Mouse (Mus musculus): ENCODE data around the gene Pax7.
A peak's percentile ranks its signal among the peaks of the same experiment; 100 is the strongest.

Gene Pax7

DNA sequence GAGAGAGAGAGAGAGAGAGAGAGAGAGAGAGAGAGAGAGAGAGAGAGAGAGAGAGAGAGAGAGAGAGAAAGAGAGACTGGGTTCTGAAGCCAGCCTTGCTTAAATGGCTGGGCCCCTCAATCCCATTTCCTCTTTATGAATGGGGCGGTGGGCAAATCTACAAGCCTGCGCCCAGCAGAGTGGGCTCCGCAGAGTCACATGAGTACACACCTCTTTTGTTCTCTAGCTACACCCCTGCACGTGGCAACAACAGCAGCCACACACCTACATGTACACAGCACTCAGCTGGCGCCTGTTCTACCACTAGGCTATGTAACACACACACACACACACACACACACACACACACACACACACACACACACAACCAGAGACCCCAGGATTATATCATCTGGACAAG, 21.9 kb downstream of the Pax7 start:
- DNase-seq (ENCODE audit: low read depth): no peak

DNA sequence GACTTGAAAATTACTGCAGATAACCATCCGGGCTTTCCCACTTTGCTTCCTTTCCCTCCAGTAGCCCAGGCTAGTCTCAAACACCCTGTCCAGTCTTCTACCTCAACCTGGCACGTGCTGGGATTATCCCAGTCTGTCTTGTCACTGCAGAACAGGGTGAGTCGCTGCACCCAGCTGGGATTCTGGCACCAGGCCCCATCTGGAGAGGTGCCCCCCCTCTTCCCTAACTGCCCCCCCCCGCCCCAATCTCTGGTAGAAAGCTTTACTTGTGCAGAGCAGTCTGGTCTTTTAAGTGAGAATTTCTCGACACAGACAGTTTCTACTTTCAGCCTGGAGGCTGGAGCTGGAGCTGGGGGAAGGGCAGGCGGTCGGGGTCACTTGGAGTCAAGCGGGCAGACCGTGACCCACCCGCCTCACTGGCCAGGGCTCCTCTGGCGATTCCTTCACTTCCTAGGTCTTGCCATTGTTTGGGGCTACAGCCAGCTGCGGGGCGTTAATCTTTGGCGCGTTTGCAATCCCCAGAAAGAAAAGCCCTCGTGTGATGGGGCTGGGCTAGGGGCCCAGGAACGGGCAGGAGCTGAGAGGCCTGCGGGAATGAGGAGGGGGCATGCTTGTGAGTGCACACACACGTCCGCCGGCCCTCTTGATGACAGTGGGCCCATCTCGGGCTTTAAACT, 22.4 kb downstream of the Pax7 start:
- DNase-seq (ENCODE audit: low read depth): no peak

DNA sequence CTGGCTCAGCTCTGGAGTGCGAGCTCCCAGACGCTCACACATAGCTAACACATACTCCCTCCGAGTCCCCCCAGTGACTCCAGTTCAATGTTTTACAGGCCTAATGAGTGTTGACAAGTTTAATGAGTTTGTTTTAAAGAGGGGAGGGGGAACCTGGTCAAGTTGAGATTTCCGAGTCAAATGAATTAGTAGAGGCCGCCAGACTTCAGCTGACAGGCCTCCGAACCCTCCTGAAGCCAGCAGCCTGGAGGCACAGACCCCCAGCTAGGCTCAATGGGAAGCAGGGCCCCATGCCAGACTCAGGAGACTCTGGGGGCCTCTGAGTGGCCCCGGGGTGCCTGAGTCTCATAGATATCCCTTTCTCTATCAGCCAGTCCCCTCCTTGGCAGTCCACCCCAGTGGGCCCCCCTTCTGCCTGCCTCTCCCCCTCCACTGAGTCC, 23.9 kb downstream of the Pax7 start:
- DNase-seq (ENCODE audit: low read depth): no peak

- DNase-seq (ENCODE audit: low read depth): no peak
These were observed 25.5 kb downstream of the Pax7 start for GRCm38 (mm10) chr4:139807820-139808219.

GRCm38 (mm10) chr4:139807191-139807808, 26.0 kb downstream of the Pax7 start:
- no peak for DNase-seq (ENCODE audit: low read depth)

DNA sequence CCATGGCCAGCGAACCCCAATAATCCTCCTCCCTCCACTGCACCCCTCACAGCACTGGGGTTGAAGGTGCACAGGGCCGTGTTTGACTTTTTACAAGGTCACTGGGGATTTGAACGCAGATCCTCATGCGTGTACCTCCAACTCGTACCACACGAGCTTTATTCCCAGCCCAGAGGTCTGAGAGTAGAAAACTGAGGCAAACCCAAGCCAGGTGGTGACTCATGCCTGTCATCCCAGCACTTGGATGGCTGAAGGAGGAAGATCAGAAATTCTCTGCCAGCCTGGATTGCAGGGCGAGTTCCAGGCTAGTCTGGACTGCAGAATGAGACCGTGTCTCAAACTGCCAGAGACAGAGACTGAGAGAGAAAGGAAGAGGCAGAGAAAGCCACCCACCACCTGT, 28.4 kb downstream of the Pax7 start:
- DNase-seq (ENCODE audit: low read depth): peak; percentile 8

GRCm38 (mm10) chr4:139803981-139804380, 29.3 kb downstream of the Pax7 start:
- DNase-seq (ENCODE audit: low read depth): no peak

DNA sequence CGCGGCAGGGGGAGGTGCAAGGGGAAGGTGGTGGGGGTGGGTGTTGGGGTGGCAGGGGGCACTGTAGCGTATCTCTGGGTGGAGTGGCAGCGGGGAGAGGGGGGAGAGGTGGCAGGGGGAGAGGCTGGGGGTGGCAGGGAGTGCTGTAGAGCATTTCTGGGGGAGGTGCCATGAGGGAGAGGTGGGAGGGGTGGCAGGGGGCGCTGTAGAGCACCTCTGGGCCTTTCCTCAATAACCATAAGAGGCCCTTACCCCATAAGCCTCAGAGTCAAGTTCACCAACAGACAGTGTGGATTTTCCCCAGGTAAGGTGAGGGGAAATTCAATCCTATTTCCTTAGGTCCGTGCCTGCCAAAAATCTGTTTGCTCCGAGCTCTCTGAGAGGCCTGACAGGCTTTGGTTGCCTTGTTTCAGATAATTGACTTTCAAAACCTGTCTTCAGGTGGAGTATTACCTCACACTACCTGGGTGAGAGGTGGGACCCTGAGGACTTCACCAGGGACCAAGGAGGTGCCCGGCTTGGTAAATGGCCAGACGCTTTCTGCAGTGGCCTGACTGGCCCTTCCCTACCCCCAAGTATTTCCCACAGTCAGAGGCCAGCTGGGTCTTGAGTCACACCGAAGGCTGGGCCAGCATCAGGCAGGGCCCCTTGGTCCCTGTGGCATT, 33.8 kb downstream of the Pax7 start:
- no peak for DNase-seq (ENCODE audit: low read depth)

GRCm38 (mm10) chr4:139797344-139797743, 36.0 kb downstream of the Pax7 start:
- peak; percentile 13 for DNase-seq (ENCODE audit: low read depth)

DNA sequence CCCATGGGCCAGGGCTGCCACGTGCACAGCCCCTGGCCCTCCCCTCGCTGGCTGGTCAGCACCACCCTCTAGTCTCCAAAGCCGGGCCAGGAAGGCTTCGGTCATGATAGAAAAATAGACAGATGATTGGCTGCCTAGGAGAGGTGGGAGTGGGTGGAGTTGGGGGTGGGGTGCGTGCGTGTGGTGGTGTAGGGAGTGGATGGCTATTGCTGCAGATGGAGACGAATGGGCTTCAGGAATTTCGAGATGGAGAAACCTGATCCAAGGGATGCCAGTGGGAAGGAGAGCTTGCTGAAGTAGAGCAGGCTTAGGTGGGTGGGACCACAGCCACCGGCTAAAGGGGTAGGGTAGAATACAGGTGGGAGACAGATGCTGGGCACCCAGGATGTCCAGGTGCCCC, 37.2 kb downstream of the Pax7 start:
- no peak for DNase-seq (ENCODE audit: low read depth)

DNA sequence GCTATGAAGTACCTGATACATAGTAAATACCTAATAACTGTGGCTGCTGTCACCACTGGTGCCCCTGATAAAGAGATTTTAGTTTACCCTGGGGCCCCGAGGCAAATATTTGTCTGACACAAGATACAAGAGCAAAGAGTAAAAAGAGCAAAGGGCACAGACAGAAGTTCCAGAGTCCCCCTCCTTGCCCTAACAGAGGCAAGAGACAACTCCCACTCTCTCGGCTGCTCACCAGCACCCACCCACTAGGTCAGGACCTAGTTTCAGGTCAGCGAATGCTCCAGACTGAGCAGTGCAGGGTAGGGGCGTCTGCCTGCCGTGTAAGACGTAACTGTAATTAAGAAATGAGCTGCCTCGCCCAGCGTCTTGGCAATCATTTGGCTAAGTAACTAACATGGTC, 42.2 kb downstream of the Pax7 start:
- no peak for DNase-seq (ENCODE audit: low read depth)

- no peak for DNase-seq (ENCODE audit: low read depth)
These were observed 43.6 kb downstream of the Pax7 start for GRCm38 (mm10) chr4:139789772-139790171.

GRCm38 (mm10) chr4:139782926-139783467, 50.3 kb downstream of the Pax7 start:
- no peak for DNase-seq (ENCODE audit: low read depth)

DNA sequence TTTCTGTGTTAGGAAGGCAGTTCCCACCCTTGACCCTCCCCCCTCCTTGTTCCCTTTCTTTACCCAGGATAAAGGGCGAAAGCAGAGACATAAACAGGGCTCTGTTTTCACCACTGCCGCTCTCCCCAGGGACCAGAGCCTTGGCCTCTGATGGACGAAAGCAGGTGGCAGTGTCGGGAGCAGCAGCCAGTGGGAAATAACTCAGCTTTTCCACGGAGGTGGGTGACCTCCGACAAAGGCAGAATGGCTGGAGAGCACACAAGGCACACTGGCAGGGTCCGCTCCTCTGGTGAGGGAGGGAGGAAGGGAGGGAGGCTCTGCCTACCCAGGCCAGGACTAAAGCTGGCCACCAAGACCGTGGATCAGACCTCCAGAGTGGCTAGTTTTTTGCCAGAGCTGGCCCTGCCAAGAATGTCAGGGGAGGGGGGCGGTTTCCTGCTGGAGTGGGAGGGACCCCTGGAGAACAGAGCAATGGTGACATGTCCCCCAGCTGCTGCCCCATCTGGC, 62.1 kb downstream of the Pax7 start:
- DNase-seq (ENCODE audit: low read depth): no peak

DNA sequence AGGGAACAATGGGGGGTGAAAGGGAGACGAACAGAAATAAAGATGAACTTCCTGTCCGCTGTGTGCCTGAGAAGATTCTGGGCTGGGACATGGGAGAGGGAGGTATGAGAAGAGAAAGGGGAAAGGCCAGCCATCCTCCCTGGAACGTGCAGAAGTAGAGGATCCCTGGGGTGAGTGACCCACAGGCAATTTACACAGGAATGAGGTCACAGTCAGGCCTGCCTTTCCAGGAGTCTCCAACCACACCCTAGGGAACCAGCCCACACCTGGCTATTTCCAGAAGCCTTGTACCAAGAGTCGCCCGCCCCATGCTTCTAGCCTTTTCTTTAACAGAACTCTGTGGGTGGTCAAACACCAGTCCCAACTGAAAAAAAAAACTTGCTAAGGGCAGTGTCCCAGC, 65.5 kb downstream of the Pax7 start:
- no peak for DNase-seq (ENCODE audit: low read depth)

GRCm38 (mm10) chr4:139767115-139767718, 66.1 kb downstream of the Pax7 start:
- DNase-seq (ENCODE audit: low read depth): no peak

DNA sequence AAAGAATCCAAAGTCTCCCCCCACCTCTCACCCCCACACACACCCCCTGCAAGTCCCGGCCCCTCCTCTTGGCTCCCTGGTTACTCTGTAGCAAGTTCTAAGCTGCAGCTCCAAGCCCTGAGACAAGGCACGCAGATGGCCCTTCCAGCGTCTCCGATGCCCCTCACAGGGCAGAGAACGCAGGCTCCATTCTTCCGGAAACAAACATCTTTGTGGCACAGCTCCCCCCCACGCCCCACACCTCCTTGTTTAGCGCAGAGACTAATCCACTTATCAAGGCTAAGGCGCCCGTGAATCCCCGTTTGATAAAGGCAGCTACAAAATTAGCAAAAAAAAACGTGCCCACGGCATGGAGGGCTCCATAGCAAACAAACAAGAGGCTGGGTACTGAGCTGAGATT, 71.4 kb downstream of the Pax7 start:
- no peak for DNase-seq (ENCODE audit: low read depth)

GRCm38 (mm10) chr4:139760736-139761135, 72.6 kb downstream of the Pax7 start:
- DNase-seq (ENCODE audit: low read depth): no peak

DNA sequence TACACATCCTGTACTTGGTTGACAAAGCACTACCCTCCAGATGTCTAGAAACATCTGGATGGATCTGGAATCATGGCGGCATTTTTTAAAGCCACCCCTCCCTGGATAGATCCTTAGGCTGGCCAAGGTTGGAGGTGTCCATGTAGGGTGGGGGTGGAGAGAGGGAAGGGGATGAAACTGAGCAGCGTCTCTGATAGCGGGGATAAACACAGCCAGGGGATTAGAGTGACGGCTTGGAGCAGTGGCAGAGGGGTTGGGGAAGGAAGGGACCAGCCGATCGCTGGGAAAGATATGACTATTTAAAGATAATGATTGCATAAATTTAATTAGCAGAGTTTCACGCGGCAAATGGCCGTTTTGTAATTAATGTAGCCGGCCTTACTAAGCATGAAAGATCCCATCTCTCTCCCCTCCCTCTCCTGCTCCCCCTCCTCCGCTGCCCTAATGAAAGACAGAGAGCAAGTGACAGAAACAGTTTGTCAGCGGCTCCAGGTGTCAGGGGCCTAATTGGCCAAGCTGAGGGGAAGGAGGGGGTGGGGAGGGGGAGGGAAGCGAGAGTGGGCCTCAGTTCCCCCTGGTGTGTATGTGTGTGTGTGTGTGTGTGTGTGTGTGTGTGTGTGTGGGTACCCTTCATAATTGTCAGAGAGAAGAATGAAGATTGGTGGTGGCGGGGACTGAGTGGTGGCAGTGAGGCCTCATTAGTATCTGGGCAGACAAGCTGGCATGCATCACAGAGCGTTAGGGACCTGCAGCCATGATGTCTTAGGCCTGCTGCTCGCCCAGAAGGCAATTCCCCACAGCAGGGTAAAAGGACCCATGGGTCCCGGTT, 74.6 kb downstream of the Pax7 start:
- DNase-seq (ENCODE audit: low read depth): no peak

DNA sequence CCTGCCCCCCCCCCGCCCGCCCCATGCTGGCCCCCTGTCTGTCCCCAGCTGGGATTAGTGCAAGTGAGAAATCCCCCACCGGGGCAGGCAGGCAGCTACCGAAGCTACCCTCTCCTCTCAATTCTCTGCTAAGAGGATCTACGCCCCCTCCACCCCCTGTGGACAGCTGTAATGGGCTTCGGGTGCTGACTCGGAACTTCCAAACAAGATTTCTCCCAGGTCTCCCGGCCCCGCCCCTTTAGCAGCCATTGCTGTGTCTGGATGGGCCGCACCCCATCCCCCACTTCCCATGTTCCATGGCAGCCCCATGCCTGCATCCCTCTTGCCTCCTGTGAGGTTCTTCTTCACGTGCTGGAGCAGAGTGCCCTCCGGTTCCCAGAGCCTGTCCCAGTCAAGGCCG, 76.4 kb downstream of the Pax7 start:
- DNase-seq (ENCODE audit: low read depth): no peak

DNA sequence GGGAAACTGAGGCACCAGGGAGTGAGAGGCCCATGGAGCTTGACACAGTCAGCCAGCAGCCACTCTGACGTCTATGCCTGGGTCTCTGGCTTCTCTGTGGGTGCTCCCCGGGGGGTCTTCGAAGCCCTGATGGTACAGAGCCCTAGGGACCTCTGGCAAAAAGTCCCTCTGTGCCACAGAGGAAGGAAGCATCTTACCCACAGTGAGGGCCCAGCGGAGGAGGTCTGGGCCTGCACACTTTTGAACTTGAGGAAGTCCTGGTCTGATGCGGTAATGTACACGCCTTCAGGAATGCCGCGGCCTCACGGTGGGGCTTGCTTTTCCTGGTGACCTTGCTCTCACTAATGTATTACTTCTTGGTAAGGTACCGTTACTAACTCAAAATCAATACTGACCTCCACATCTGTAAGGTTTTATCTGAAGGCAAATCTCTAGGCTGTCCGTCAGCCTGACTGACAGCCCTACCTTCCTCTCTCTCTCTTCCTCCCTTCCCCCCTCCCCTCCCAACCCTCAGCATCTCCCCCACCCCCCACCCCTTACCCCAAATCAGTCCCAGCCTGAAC, 79.1 kb downstream of the Pax7 start:
- DNase-seq (ENCODE audit: low read depth): no peak

Measured in fibroblast of lung, adult 2 months (primary cell).